9 mouse cellular contexts compared by ENCODE assay signal in genomic region chr4:117831920-117832691, GRCm38 (mm10). TPM values are rescaled to one million over a fixed set of nuclear protein-coding genes. Genes with fewer than 3 reads are reported as not detected.
DNase-seq lines count a peak whose midpoint lies in the region; ATAC-seq lines count a peak whose summit lies in the region.
"Had no signal": no experiment of that assay in that cellular context is flagged by ENCODE, and none has a peak within 500 bp of the region (broad histone marks: within the 10 kb centered on the region; RNA-seq: fewer than 3 reads in every experiment).

No protein-coding gene starts in this region.

- ATAC-seq in kidney, embryonic 16.5 days (ENCODE audit: low FRiP score, low TSS enrichment): no peak
- no peak for ATAC-seq in hindbrain, embryonic 13.5 days (ENCODE audit: low FRiP score)
- ATAC-seq in cerebellum, adult (ENCODE audit: insufficient number of reproducible peaks, low FRiP score, low TSS enrichment): no peak
- ATAC-seq: hindbrain, embryonic 16.5 days had no signal

- H3K4me1 ChIP-seq in kidney, embryonic 16.5 days (ENCODE audit: insufficient read depth, low read length): peaks cover 23% of the 10 kb centered on the region
- H3K4me1 ChIP-seq in erythroblast, embryonic 14.5 days (ENCODE audit: control insufficient read depth): peaks cover 77% of the 10 kb centered on the region
- H3K4me1 ChIP-seq in hindbrain, embryonic 13.5 days (replicated peaks): peaks cover 20% of the 10 kb centered on the region

- H3K4me3 ChIP-seq in kidney, embryonic 16.5 days (ENCODE audit: low read length): no peak overlapping the region
- peak overlapping the region; percentile 61 for H3K4me3 ChIP-seq in erythroblast, embryonic 14.5 days (replicated peaks)
- no peak overlapping the region for H3K4me3 ChIP-seq in hindbrain, embryonic 13.5 days

- no peaks in the 10 kb centered on the region for H3K36me3 ChIP-seq in kidney, embryonic 16.5 days (ENCODE audit: insufficient read depth, low read length)
- H3K36me3 ChIP-seq in erythroblast, embryonic 14.5 days (ENCODE audit: control insufficient read depth): peaks cover 31% of the 10 kb centered on the region
- H3K36me3 ChIP-seq in hindbrain, embryonic 13.5 days: no peaks in the 10 kb centered on the region

- H3K27ac ChIP-seq in kidney, embryonic 16.5 days (ENCODE audit: low read length): no peak overlapping the region
- no peak overlapping the region for H3K27ac ChIP-seq in hindbrain, embryonic 13.5 days

- H3K4me2 ChIP-seq in kidney, embryonic 16.5 days (replicated peaks; ENCODE audit: low read depth, low read length): no peak overlapping the region
- H3K4me2 ChIP-seq in hindbrain, embryonic 13.5 days: no peak overlapping the region

- no peak overlapping the region for H3K9ac ChIP-seq in kidney, embryonic 16.5 days (replicated peaks; ENCODE audit: low read length)
- no peak overlapping the region for H3K9ac ChIP-seq in hindbrain, embryonic 13.5 days

- peak; percentile 44 for DNase-seq in kidney, adult 18-20 months
- DNase-seq in kidney, postnatal 25 days: peak; percentile 65 to 74
- peak; percentile 57 to 58 for DNase-seq in spleen, postnatal 14 days (ENCODE audit: low spot score in 2 of 2)
- no peak for DNase-seq in layer of hippocampus, adult 9-11 months

- H3K27me3 ChIP-seq in kidney, embryonic 16.5 days (ENCODE audit: insufficient read depth, low read length): no peaks in the 10 kb centered on the region
- H3K27me3 ChIP-seq in erythroblast, embryonic 14.5 days (ENCODE audit: control insufficient read depth): peaks cover 21% of the 10 kb centered on the region
- peaks cover 28% of the 10 kb centered on the region for H3K27me3 ChIP-seq in hindbrain, embryonic 13.5 days

- no peaks in the 10 kb centered on the region for H3K9me3 ChIP-seq in kidney, embryonic 16.5 days (ENCODE audit: low read length)
- H3K9me3 ChIP-seq in erythroblast, embryonic 14.5 days (ENCODE audit: control insufficient read depth, low read length): no peaks in the 10 kb centered on the region
- H3K9me3 ChIP-seq in hindbrain, embryonic 13.5 days: no peaks in the 10 kb centered on the region

- 69% methylated on average over 9 of the region's 9 CpGs for WGBS in kidney, embryonic 16.5 days
- 87% methylated on average over 9 of the region's 9 CpGs for WGBS in hindbrain, embryonic 13.5 days

RNA-seq across cellular contexts. Expression of gene Slc6a9, which starts 2.2 kb away (rescaled TPM):
- polyA plus RNA-seq in kidney, embryonic 16.5 days (2015; fragmentation: Nextera tagmentation; extraction: Ambion mirVana): 12.3 and 13.4 TPM in 2 replicates
- polyA plus RNA-seq in erythroblast, embryonic 14.5 days (2012): 82.3 and 94.8 TPM in 2 replicates
- polyA plus RNA-seq in hindbrain, embryonic 13.5 days (2015; fragmentation: Nextera tagmentation; extraction: Ambion mirVana): 22.8 and 27.7 TPM in 2 replicates

RNA-seq across cellular contexts. Expression of gene Ccdc24, which starts 40.3 kb away (rescaled TPM):
- polyA plus RNA-seq in kidney, embryonic 16.5 days (2015; fragmentation: Nextera tagmentation; extraction: Ambion mirVana): 1.2 and 2.4 TPM in 2 replicates
- 0.06 and 0.07 TPM in 2 replicates for polyA plus RNA-seq in erythroblast, embryonic 14.5 days (2012)
- polyA plus RNA-seq in hindbrain, embryonic 13.5 days (2015; fragmentation: Nextera tagmentation; extraction: Ambion mirVana): 1.6 and 2.8 TPM in 2 replicates

RNA-seq across cellular contexts. Expression of gene B4galt2, which starts 51.2 kb away (rescaled TPM):
- 18.0 TPM in 2 replicates for polyA plus RNA-seq in kidney, embryonic 16.5 days (2015; fragmentation: Nextera tagmentation; extraction: Ambion mirVana)
- 0.23 and 0.25 TPM in 2 replicates for polyA plus RNA-seq in erythroblast, embryonic 14.5 days (2012)
- 45.2 and 45.4 TPM in 2 replicates for polyA plus RNA-seq in hindbrain, embryonic 13.5 days (2015; fragmentation: Nextera tagmentation; extraction: Ambion mirVana)

RNA-seq across cellular contexts. Expression of gene Atp6v0b, which starts 55.0 kb away (rescaled TPM):
- polyA plus RNA-seq in kidney, embryonic 16.5 days (2015; fragmentation: Nextera tagmentation; extraction: Ambion mirVana): 270 and 305 TPM in 2 replicates
- 37.5 and 76.2 TPM in 2 replicates for polyA plus RNA-seq in erythroblast, embryonic 14.5 days (2012)
- 485 and 492 TPM in 2 replicates for polyA plus RNA-seq in hindbrain, embryonic 13.5 days (2015; fragmentation: Nextera tagmentation; extraction: Ambion mirVana)

RNA-seq across cellular contexts. Expression of gene Dph2, which starts 59.7 kb away (rescaled TPM):
- 22.1 and 22.7 TPM in 2 replicates for polyA plus RNA-seq in kidney, embryonic 16.5 days (2015; fragmentation: Nextera tagmentation; extraction: Ambion mirVana)
- 0.31 and 0.65 TPM in 2 replicates for polyA plus RNA-seq in erythroblast, embryonic 14.5 days (2012)
- 24.0 and 24.8 TPM in 2 replicates for polyA plus RNA-seq in hindbrain, embryonic 13.5 days (2015; fragmentation: Nextera tagmentation; extraction: Ambion mirVana)

Comparison
In these comparisons a context has a peak if more than half of its experiments do, and no peak if none do; other contexts are left out.
1. RNA of gene B4galt2, which starts 51.2 kb away (polyA plus RNA-seq): 45.2 to 45.4 TPM in hindbrain, embryonic 13.5 days and 18.0 TPM in kidney, embryonic 16.5 days; 0.23 to 0.25 TPM in erythroblast, embryonic 14.5 days; every median in the first group is over 10 times any median in the second.